Mouse (Mus musculus) urinary bladder, adult 18-20 months (tissue): ENCODE measurements around the gene BC017158.

ENCODE experiments used
- DNase-seq, 2 experiments: peaks; one replicate each; pipeline ENCODE4 v3.0.0; 2022; ENCODE audit warnings: low spot score in 2 of 2, mixed read lengths in 2 of 2

BC017158 gene

DNA sequence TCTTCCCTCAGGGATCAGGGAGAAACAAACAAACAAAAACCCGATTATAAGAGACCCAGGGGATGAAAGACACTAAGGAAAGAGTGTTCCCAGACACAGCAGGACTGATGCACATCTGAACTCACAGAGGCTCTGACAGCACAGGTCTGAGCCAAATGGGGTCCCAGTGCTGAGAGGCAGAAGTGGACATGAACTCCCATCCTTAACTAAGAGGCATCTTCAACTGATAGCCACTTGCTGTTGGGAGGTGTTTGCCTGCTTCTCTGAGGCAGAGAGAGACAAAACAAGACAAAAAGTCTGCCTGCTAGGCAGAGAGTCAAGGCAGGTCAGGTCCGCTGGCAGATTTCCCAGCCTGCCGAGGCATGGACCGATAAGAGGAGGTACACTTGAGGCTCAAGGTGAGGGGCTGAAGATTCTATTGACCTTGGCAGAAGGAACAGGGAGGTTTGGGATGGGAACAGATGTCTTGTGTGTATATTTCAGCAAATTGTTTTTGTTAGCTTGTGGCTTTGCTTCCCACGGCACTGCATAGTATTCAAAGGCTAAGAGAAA is 41.1 kb downstream of the BC017158 start:
- no peak for DNase-seq

DNA sequence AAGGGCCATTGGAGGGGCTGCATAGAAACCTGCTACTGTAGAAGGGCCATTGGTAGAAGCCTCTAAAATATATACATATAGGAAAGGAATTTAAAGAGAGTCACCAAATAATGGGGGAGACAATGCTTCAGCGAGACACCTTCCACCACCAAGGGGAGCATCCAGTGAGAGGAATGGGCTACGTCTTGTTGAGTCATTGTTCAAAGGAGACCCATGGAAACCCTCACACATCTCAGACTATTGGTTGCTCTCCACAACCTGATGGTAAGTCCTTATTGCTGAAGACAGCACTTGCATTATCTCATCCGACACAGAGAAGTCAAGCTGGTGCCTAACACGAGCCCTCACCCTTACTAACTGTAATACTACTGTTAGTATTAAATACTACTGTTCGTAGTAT is 42.2 kb downstream of the BC017158 start:
- DNase-seq = no peak

DNA sequence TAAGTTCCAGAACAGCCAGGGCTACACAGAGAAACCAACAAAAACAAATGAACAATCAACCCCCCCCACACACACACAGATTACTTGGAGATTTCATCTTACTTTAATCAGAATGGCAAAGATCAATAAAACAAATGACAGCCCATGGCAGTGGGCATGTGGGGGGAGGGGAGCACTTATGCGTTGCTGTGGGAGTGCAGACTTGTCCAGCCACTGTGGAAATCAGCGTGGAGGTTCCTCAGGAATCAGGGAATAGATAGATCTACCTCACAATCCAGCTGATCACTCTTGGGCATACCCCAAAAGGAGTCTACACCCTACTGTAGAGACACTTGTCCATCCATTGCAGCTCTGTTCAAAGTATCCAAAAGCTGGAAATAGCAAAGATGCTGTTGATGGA is 43.0 kb downstream of the BC017158 start:
- DNase-seq = no peak

DNA sequence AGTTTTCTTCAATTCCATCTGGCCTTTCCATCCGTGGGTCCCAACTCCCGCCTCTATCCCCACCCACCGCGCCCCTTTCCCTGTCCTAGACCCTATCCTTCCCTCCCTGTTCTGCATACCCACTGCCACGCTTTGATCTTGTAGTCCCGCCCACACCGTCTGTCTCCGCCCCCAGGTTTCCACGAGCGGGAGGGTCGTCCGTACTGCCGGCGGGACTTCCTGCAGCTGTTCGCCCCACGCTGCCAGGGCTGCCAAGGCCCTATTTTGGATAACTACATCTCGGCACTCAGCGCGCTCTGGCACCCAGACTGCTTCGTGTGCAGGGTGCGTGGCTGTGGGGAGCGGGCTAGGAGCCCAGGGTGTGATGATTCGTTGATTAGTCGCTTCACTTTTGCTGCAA is 45.4 kb downstream of the BC017158 start:
- no peak for DNase-seq

DNA sequence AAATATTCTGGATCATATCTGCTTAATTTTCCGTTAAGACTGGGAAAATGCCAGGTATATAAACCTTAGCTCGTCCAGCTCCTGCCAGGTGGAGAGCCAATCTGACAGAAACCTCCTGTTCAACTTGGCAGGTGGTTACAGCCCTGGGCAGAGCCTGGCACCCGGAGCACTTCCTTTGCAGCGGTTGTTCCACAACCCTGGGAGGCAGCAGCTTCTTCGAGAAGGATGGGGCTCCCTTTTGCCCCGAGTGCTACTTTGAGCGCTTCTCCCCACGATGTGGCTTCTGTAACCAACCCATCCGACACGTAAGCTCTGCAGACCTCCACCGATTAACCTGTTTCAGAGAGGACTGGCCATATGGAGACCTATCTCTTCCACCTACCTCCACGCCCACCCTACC is 46.0 kb downstream of the BC017158 start:
- DNase-seq = no peak

DNA sequence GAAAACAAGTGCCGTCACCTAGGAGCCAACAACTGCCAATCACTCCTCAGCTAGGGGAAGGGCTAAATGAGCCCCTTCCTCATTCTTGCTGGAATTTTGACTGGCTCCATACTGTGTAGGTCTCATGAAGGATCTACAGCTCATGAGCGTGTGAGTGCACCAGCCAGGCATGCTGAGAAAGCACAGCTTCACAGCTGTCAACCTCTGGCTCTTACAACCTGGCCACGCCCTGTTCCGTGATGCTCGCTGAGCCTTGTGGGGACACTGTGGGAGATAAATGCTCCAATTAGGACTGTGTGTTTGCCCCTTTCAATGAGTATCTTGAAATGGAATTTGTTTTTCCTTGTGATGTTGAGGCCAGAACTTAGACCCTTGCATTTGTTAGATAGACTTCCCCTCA is 48.0 kb downstream of the BC017158 start:
- no peak for DNase-seq

DNA sequence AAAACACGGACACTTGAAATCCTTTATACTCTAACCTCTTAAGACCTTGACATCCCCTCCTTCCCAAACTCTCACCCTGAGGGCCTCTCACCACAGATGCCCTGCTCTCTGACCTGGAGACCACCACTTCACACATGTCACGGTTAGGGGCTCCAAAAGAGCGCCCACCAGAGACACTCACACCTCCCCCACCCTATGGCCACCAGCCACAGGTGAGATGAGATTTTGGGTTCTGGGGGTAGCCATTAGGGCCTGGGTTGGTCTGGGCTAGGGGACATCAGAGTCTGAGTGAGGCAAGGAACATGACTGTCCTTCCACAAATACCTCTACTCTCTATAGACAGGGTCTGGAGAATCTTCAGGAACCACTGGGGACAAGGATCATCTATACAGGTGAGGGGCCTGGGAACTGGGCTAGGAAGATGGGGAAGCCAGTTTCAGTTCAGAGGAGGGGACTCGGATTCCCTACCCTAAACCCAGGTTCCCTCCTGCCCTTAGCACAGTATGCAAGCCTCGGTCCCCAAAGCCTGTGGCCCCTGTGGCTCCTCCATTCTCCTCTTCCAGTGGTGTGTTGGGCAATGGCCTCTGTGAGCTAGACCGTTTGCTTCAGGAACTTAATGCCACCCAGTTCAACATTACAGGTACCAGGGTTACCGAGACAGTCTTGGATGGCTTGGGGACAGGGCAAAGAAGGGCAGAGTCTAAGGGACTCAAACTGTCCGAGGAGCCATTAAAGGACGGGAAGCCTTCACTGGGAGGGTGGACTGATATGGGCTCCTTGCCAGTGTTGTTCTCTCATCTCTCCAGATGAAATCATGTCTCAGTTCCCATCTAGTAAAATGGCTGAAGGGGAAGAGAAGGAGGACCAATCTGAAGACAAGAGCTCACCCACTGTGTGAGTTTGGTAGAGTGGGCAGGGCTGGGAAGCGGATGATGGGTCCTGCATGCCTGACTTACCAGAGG is 49.6 kb downstream of the BC017158 start:
- DNase-seq = no peak

DNA sequence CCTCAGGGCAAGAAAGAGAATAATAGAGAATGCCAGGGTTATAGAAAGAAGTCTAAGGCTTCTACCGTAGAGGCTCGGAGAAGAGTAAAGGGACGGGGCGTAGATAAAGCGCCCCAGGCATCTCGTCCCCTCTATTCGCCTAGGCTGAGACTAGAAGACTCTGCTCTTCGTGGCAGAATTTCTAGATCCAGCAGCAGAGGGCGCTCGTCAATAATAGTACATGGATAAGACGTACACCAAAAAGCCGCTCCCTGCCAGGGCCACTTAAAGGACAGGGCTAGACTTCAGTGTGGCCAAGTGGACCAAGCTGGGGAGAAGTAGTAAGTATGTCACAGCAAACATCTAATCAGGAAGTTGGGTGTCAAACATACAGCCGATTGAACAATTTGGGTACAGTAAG is 50.5 kb downstream of the BC017158 start:
- DNase-seq = peak; percentile 64 to 65

DNA sequence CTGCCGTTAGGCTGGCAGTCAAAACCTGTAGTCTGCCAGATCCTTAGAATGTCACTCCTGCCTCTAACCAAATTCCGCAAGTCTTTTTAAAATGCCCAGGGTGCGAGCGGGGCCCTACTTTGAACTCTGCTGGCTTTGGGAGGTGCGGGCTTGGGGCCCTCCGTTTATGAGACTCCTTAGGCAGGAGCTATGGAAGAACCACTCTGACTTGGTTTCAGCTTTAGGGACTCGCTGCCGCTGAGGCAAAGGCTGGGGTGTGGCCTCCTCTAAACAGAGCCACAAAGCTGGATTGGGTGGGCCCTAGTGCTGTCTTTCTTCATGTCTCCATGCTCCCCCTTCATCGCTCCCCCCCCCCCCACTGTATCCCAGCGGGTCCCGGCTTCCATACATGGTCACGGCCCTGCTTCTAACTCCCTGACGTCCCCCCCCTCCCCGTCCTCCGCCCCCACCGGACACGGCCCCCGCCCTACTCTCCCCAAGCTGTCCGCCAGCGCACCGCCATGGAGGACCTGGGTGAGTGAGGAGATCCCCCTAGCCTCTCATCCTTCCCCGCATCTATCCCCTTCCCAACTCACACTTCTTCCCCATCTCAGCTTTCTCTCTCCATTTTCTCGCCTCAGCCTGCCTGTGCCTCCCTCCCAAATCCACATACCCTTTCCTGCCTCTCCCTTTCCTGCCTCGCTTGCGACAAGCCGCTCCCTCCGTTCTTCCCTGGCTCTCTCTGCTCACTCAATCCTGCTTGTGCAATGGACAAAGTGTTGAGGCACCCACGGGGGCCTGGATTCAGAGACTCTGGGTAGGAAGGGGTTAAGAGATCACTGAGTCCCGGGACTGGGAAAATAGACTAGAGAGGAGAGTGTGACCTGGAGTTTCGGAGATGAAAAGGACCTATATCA is 51.2 kb downstream of the BC017158 start, which contains the start of gene Tgfb1i1:
Gene Tgfb1i1, plus strand, starts transcription at position 317 of the 896 bp plus-strand sequence.
- DNase-seq = peak; percentile 43 to 62

DNA sequence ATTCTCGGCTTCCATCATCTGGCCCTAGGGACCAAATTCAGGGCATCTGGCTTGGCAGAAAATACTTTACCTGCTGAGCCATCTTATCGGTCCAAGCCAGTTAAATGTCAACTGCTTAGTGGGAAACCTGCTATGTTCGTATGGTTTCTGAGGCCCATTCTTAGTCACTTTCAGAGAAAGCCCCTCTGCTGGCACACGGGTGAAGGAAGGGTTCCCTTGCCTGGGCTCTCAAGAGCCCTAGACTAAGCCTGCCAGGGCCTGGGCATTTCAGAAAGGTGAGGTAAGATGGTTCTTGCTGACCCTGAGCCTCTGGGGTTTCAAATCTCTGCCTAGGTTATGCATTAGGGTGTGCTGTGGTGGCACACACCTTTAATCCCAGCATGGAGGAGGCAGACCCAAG is 52.4 kb downstream of the BC017158 start:
- DNase-seq = no peak

DNA sequence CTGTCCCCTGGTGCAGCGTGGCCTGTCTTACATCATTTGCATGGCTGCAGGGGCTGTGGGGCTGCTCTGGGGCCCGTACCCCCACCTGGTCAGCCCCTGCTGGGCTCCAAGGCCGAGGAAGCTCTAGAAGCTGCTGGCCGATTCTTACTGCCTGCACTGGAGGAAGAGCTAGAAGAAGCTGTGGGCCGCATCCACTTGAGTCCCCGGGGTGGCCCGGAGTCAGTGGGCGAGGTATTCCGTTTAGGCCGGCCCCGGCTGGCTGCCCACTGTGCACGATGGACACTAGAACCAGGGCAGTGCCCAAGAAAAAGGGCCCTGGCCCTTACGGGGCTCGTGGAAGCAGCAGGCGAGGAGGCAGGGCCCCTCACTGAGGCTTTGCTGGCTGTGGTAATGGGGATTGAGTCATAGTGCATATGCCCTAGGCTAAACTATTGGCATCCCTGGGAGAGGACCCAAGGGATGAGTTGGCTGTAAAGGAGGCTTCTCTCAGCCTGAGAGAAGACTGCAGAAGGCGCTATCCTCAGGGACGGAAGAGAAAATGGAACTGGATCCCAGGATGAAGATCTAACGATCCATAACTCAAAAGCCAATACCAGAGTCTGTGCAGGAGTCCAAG is 53.5 kb downstream of the BC017158 start:
- no peak for DNase-seq

DNA sequence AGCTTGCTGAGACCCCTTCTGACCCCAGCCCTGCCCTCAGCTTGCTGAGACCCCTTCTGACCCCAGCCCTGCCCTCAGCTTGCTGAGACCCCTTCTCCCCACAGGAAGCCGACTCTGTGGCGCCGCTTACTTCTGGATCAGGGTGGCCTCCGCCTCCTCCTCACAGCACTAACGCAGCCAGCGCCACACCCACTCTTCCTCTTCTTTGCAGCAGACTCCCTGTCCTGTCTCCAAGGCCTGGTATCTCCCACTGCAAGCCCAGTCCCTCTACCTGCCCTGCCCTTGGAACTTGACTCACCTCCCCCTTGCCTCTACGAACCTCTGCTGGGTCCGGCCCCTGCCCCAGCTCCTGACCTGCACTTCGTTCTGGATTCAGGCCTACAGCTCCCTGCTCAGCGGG is 54.0 kb downstream of the BC017158 start:
- no peak for DNase-seq

DNA sequence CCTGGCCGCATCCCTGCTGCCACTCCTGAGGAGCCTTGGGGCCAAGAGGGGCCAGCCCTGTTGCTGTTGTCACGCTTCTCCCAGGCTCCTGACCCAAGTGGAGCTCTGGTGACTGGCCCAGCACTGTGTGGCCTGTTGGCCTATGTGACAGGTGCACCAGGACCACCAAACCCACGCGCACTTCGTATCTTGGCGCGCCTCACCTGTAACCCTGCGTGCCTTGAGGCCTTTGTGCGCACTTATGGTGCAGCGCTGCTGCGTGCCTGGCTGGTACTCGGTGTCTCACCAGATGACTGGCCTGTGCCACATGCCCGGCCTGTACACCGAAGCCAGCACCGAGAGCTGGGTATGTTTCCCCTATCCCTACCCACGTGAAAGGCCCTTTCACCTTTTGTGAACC is 55.6 kb downstream of the BC017158 start:
- DNase-seq = no peak

DNA sequence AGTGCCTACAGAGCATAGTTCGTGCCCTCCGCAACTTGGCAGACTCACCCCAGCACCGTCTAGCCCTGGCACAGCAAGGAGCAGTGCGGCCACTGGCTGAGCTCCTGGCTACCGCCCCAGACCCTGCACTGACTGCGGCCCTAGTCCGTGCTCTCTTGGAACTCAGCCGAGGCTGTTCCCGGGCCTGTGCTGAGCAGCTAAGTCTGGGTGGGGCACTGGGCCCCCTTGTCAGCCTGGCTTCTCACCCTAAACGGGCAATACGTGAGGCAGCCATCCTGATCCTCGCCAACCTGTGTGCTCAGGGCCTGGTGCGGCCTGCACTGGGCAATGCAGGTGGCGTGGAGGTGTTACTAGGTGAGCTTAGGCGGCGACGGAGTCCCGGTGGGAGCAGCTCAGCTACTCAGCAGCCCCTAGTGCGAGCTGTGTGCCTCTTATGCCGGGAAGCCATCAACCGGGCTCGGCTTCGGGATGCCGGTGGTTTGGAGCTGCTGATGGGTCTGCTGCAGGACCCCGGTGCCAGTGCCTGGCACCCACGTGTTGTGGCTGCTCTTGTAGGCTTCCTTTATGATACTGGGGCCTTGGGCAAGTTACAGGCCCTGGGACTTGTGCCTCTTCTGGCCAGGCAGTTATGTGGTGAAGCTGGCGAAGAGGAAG is 57.7 kb downstream of the BC017158 start:
- DNase-seq = no peak

DNA sequence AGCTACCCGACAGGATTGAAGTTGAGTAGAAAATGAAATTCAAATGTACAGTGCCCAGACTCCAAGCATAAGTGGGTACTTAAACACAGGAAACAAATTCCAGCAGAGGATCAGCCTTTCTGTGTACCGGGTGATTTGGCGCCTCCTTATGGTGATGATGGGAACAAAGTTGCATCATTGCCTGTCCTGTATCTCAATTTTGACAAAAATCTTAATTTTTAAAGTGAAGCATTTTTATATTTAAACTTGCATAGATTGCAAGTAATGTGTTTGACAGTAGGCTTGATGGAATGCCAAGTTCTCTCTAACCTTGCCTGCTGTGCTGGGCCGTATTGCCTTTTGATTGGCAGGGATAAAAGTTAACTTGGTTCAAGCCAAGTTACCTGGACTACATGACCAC is 59.0 kb downstream of the BC017158 start:
- DNase-seq = no peak

DNA sequence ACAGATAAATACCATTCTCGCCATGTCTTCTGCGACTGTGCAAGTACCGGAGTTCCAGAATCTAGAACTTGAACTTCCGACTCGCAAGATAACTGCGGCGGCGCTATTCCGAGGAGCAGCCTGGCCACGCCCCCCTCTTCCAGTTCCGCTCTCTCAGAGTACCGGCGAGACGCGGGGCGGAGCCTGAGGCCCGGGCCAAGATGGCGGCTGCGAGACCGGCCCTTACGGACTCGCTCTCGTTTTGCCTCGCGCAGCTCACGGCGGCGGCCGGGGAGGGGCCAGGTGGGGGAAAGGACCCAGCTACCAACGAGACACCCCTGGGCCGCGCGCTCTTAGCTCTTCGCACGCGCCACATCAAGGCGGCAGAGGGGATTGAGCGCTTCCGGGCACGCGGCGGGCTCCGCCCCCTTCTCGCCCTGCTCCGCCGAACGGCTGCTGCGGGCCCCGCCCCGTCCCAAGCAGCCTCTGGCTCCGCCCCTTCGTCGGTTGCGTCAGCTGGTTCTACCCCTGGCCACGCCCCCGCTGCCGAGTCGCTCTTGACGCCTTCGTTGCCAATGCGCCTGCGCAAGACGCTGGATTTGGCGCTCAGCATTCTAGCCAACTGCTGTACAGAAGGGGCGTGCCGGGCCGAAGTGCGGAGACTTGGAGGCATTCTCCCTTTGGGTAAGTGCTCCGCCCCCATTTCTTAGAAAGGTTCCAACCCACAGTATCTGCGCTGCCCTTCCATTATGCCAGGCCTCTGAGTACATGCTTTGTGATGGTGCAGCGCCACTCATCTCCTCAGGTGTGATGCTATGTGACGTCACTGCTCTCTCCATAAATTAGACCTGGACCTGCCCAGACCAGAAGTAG is 59.8 kb downstream of the BC017158 start, which contains the start of gene 9130023H24Rik:
Gene 9130023H24Rik, minus strand, starts transcription at position 105 of the 852 bp plus-strand sequence.
- DNase-seq = peak; percentile 99 to 100

DNA sequence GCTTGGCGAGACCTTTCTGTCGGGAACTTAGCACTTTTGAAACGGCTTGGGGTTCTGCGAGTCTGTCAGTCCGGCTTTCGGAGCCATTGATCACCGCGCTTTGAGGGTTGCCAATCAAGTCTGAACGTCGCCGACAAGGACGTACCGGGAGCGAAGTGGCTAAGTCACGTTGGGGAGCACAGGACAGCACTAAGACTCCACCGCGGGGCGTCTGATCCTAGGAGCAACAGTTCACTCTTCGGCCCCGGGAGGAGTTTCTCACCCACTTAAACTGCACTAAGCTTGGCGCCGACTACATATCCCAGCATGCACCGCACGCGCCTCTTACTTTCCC is 60.4 kb downstream of the BC017158 start:
- no peak for DNase-seq

DNA sequence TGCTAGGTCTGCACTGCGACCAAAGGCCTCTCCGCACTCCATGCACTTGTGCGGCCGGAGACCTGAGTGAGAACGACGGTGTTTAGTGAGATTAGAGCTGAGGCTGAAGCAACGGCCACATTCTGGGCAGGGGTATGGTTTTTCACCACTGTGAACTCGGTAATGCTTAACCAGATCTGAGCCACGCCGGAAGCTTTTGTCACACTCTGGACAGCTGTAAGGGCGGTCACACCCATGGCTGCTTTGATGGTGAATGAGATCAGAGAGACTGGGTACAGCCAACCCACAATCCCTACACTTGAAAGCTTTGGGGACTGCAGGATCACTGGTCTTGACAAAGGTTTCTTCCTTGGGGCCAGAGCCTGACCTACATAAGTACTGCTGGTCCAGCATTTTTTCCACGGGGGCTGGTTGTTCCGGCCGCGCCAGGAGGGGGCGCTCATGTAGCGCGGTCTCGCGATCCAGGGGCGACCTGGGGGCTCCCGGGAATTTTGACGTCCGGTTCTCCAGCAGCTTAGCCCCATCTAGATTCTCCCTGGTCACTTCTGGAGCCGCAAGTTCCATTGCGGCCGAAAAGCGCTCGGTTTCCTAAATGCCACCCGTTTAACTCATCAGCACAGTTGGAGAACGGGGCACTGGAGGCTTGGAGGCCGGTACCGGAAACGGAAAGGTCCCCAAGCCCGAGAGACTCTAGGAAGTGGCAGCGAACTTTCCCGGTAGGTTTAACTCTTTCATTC is 60.9 kb downstream of the BC017158 start, which contains the start of gene Armc5:
Gene Armc5, plus strand, starts transcription at position 487 of the 737 bp plus-strand sequence.
- DNase-seq = peak; percentile 71 to 83

DNA sequence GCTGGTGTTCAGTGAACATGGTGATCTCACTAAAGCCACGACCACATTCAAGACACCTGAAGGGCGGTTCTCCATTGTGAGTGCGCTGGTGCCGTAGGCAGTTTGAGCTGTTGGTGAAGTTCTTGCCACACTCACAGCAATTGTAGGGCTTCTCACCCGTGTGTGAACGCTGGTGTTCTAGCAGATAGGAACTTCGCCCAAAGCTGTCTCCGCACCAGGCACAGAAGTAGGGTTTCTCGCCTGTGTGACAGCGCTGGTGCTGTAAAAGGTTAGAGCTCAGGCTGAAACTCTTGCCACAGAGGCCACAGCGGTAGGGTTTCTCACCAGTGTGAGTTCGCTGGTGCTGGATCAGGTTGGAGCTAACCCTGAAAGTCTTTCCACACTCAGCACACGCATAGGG is 61.5 kb downstream of the BC017158 start:
- DNase-seq = no peak
